Mouse (Mus musculus): ENCODE data around the gene Exoc8. TPM values are rescaled to one million over a fixed set of nuclear protein-coding genes. Genes with fewer than 3 reads are reported as not detected.

The Exoc8 gene
- polyA plus RNA-seq, 1 experiment: 6.5 TPM

DNA sequence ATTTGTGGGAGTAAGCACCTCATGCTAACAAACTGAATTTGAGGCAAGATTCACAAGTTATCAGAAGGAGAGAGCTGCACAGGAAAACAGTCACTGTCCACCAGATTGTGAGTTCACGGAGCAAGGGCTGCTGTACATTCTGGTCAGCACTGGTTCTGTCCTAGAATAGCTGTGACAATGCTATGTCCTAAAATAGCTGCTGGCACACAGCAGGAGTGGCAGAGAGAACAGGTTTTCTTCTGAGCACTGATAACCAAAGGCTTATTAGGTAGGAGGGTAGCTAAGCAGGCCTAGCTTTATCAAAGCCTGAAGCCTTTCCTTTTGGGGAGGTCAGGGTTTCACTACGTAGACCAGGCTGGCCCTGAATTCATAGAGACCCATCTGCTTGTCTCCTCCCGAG, 37.3 kb downstream of the Exoc8 start:
- TF ChIP-seq CTCF (IDR thresholded peaks at IDR 0.05; ENCODE audit: extremely low read depth, insufficient read depth, insufficient read length, insufficient replicate concordance): no peak
- no peak for TF ChIP-seq POLR2A (IDR thresholded peaks at IDR 0.05; ENCODE audit: low read depth, low read length)
- H3K4me3 ChIP-seq (ENCODE audit: extremely low read depth, insufficient read depth, insufficient read length): no peak overlapping the region
- H3K36me3 ChIP-seq (ENCODE audit: control insufficient read depth, insufficient read depth, low read length): peaks cover 8% of the 10 kb centered on the region
- H3K27ac ChIP-seq (ENCODE audit: insufficient read depth, low read length): no peak overlapping the region
- H3K4me1 ChIP-seq (ENCODE audit: control insufficient read depth, insufficient read depth, insufficient read length): peaks cover 5% of the 10 kb centered on the region; the same call in 1 of the 2 replicates
- 87% methylated on average over 3 of the region's 3 CpGs for WGBS
- no peak for DNase-seq (ENCODE audit: low read depth in 1 of 2, low spot score in 2 of 2)
- no peaks in the 10 kb centered on the region for H3K27me3 ChIP-seq (ENCODE audit: control insufficient read depth, insufficient read depth, low read length)

- no peak for TF ChIP-seq POLR2A (IDR thresholded peaks at IDR 0.05; ENCODE audit: low read depth, low read length)
- TF ChIP-seq CTCF (IDR thresholded peaks at IDR 0.05; ENCODE audit: extremely low read depth, insufficient read depth, insufficient read length, insufficient replicate concordance): peak; percentile 55; the same call in 1 of the 2 replicates
These were observed 38.0 kb downstream of the Exoc8 start for GRCm38 (mm10) chr8:124859466-124859865.

DNA sequence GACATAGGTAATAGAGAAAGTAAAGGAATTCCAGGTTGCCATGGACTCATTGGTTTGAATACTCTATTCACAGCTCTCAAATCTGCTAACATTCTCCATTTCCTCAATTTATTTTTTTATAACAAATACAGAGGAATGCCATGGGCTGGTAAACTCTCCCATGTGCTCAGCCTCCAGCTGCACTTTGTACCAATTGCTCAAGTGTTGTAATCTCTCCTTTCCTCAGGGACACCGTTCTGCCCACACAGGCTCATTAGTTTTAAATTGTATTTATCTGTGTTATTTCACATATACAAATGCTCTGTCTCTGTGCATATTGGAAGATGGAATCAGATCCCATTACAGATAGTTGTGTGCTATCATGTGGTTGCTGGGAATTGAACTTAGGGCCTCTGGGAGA, 44.0 kb downstream of the Exoc8 start:
- no peak for DNase-seq (ENCODE audit: low read depth in 1 of 2, low spot score in 2 of 2)
- Histone ChIP-seq H3K4me1 (ENCODE audit: control insufficient read depth, insufficient read depth, insufficient read length) (no peaks in the 10 kb centered on the region), H3K36me3 (ENCODE audit: control insufficient read depth, insufficient read depth, low read length) (peaks cover 7% of the 10 kb centered on the region), H3K4me3 (ENCODE audit: extremely low read depth, insufficient read depth, insufficient read length) (no peak overlapping the region), H3K27me3 (ENCODE audit: control insufficient read depth, insufficient read depth, low read length) (no peaks in the 10 kb centered on the region), H3K27ac (ENCODE audit: insufficient read depth, low read length) (no peak overlapping the region)
- TF ChIP-seq CTCF (IDR thresholded peaks at IDR 0.05; ENCODE audit: extremely low read depth, insufficient read depth, insufficient read length, insufficient replicate concordance) (no peak), POLR2A (IDR thresholded peaks at IDR 0.05; ENCODE audit: low read depth, low read length) (no peak)
- 90% methylated on average over 1 of the region's 1 CpGs for WGBS

More at GRCm38 (mm10) chr8:124859466-124859865, 38.0 kb downstream of the Exoc8 start:
- H3K36me3 ChIP-seq (ENCODE audit: control insufficient read depth, insufficient read depth, low read length): peaks cover 8% of the 10 kb centered on the region
- no peak overlapping the region for H3K27ac ChIP-seq (ENCODE audit: insufficient read depth, low read length)
- no peaks in the 10 kb centered on the region for H3K27me3 ChIP-seq (ENCODE audit: control insufficient read depth, insufficient read depth, low read length)
- H3K4me3 ChIP-seq (ENCODE audit: extremely low read depth, insufficient read depth, insufficient read length): no peak overlapping the region
- DNase-seq (ENCODE audit: low read depth in 1 of 2, low spot score in 2 of 2): peak in 1 of 2 experiments; percentile 37
- H3K4me1 ChIP-seq (ENCODE audit: control insufficient read depth, insufficient read depth, insufficient read length): peaks cover 2% of the 10 kb centered on the region; the same call in 1 of the 2 replicates

GRCm38 (mm10) chr8:124845573-124845972, 51.9 kb downstream of the Exoc8 start:
- no peak for TF ChIP-seq POLR2A (IDR thresholded peaks at IDR 0.05; ENCODE audit: low read depth, low read length)
- no peak for TF ChIP-seq CTCF (IDR thresholded peaks at IDR 0.05; ENCODE audit: extremely low read depth, insufficient read depth, insufficient read length, insufficient replicate concordance)
- H3K27me3 ChIP-seq (ENCODE audit: control insufficient read depth, insufficient read depth, low read length): no peaks in the 10 kb centered on the region
- no peaks in the 10 kb centered on the region for H3K4me1 ChIP-seq (ENCODE audit: control insufficient read depth, insufficient read depth, insufficient read length)
- H3K36me3 ChIP-seq (ENCODE audit: control insufficient read depth, insufficient read depth, low read length): peaks cover 7% of the 10 kb centered on the region
- no peak overlapping the region for H3K4me3 ChIP-seq (ENCODE audit: extremely low read depth, insufficient read depth, insufficient read length)
- WGBS: 92% methylated on average over 5 of the region's 5 CpGs
- DNase-seq (ENCODE audit: low read depth in 1 of 2, low spot score in 2 of 2): no peak
- no peak overlapping the region for H3K27ac ChIP-seq (ENCODE audit: insufficient read depth, low read length)

- no peaks in the 10 kb centered on the region for H3K27me3 ChIP-seq (ENCODE audit: control insufficient read depth, insufficient read depth, low read length)
- WGBS: 84% methylated on average over 3 of the region's 3 CpGs
- H3K4me1 ChIP-seq (ENCODE audit: control insufficient read depth, insufficient read depth, insufficient read length): no peaks in the 10 kb centered on the region
- DNase-seq (ENCODE audit: low read depth in 1 of 2, low spot score in 2 of 2): no peak
- H3K27ac ChIP-seq (ENCODE audit: insufficient read depth, low read length): no peak overlapping the region
- peaks cover 10% of the 10 kb centered on the region for H3K36me3 ChIP-seq (ENCODE audit: control insufficient read depth, insufficient read depth, low read length)
- no peak overlapping the region for H3K4me3 ChIP-seq (ENCODE audit: extremely low read depth, insufficient read depth, insufficient read length)
- no peak for TF ChIP-seq POLR2A (IDR thresholded peaks at IDR 0.05; ENCODE audit: low read depth, low read length)
- TF ChIP-seq CTCF (IDR thresholded peaks at IDR 0.05; ENCODE audit: extremely low read depth, insufficient read depth, insufficient read length, insufficient replicate concordance): no peak
These were observed 52.4 kb downstream of the Exoc8 start for GRCm38 (mm10) chr8:124845131-124845530.

Other genes with a start within 250 kb of the Exoc8 start
- 31.6 and 40.7 TPM in 2 replicates for gene 2310022B05Rik, start 234.3 kb downstream of the Exoc8 start, polyA plus RNA-seq (2012; rRNA removed)
- 18.5 and 21.1 TPM in 2 replicates for gene Ttc13, start 175.7 kb downstream of the Exoc8 start, polyA plus RNA-seq (2012; rRNA removed)
- gene Arv1, start 175.6 kb downstream of the Exoc8 start, polyA plus RNA-seq (2012; rRNA removed): 18.0 and 19.4 TPM in 2 replicates
- 1.2 and 1.5 TPM in 2 replicates for gene Fam89a, start 145.9 kb downstream of the Exoc8 start, polyA plus RNA-seq (2012; rRNA removed)
- 0.02 TPM in 1 of 2 replicates, not detected in the other for gene Trim67, start 104.6 kb downstream of the Exoc8 start, polyA plus RNA-seq (2012; rRNA removed)
- gene Gnpat, start 34.7 kb downstream of the Exoc8 start, polyA plus RNA-seq (2012; rRNA removed): 36.0 and 42.5 TPM in 2 replicates
- gene 2810004N23Rik, start 34.6 kb downstream of the Exoc8 start, polyA plus RNA-seq (2012; rRNA removed): 8.0 and 8.2 TPM in 2 replicates
- 11.2 and 14.5 TPM in 2 replicates for gene Sprtn, start 181 bp upstream of the Exoc8 start, polyA plus RNA-seq (2012; rRNA removed)
- gene Egln1, start 51.6 kb upstream of the Exoc8 start, polyA plus RNA-seq (2012; rRNA removed): 12.1 and 15.2 TPM in 2 replicates
- 21.0 and 22.7 TPM in 2 replicates for gene Tsnax, start 115.3 kb upstream of the Exoc8 start, polyA plus RNA-seq (2012; rRNA removed)
- gene Disc1, start 156.5 kb upstream of the Exoc8 start, polyA plus RNA-seq (2012; rRNA removed): 1.6 and 1.8 TPM in 2 replicates

All from spleen, adult 2 months (tissue).